Mouse (Mus musculus): ENCODE measurements at regions not wholly inside any gene's neighbourhood (a gene's known extent, or its start where the extent isn't known, plus 50 kb on each side); places are given as distances from the start of the nearest gene placed in this dataset.

GRCm38 (mm10) chr1:190297666-190298327, 127.3 kb upstream of the Prox1 start:
- CTCF ChIA-PET: no interaction called here

- CTCF ChIA-PET: no interaction called here
Observed at GRCm38 (mm10) chr1:190290061-190290460, 119.5 kb upstream of the Prox1 start.

GRCm38 (mm10) chr1:190286481-190287145, 116.1 kb upstream of the Prox1 start:
- CTCF ChIA-PET: no interaction called here

- CTCF ChIA-PET: no interaction called here
Observed at GRCm38 (mm10) chr1:190285636-190286035, 115.1 kb upstream of the Prox1 start.

GRCm38 (mm10) chr1:190285049-190285448, 114.5 kb upstream of the Prox1 start:
- CTCF ChIA-PET: no interaction called here

GRCm38 (mm10) chr1:190284138-190284537, 113.6 kb upstream of the Prox1 start:
- CTCF ChIA-PET: no interaction called here

GRCm38 (mm10) chr1:190280081-190280858, 109.8 kb upstream of the Prox1 start:
- CTCF ChIA-PET: no interaction called here

DNA sequence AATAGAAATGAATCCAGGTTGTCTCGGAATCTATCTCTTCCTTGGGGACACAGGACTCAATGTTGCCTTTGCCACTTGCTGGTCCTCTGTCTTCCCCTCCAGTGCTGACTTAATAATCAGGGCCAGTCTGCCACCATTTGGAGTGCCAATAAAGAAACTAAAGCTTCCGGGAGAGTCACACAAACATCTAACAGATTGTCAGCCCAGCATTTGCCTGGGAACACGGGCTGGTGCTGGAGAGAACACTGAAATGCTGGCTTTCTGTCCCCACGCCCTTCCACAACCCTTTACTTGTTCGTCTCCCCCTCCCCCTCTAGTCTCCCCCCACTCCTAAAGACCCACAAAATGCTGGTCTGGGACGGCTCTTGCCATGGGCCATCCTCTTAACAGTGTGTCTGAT, 104.4 kb upstream of the Prox1 start:
- CTCF ChIA-PET: no interaction called here

DNA sequence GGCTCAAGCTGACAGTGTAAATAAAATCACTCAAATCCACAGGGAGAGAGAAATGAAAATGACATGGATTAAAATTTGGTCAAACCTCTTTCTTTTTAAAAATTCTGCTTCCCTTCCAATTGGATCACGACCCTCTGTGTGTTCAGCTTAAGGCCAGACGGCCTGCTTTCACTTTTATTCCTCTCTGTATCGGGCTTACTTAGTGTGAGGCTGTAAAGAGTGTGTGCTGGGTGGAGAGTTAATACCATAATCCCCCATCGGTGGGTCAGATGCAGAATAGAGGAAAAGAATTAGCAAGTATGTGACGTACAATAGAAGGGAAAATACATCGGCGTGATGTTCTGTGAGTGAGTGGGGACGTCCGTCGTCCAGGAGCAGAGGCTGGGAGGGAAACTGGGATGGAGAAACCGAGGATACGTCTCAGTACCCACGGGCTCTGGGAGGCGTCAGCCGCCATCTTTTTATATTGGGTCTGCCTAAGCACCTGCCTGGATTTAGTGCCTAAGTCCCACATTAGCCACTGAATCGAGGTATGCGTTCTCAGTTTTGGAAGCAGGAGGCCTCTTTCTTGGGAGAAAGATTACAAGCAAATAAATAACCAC, 100.4 kb upstream of the Prox1 start:
- CTCF ChIA-PET: no interaction called here

DNA sequence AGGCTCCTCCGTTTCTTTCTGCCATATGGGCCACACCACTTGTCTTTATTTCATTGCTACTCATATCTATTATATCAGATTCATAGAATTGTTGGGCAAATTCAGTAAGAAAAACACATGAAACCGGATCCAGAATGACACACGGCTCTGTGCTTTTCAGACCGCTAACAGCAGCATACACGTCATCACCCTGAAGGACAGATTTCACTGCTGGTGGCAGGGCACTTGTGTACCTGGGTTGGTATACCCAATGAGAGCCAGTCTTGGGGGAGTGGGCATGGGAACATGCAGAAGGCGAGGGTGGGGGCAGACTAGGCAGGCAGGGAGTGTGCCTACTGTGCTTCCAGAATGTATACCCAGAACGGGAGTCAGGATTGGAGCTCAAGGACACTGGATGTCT, 98.7 kb upstream of the Prox1 start:
- CTCF ChIA-PET: no interaction called here

- CTCF ChIA-PET: no interaction called here
Observed at GRCm38 (mm10) chr1:190265085-190265780, 94.7 kb upstream of the Prox1 start.

- CTCF ChIA-PET: no interaction called here
Observed at GRCm38 (mm10) chr1:190264501-190264900, 94.0 kb upstream of the Prox1 start.

- CTCF ChIA-PET: no interaction called here
Observed at GRCm38 (mm10) chr1:190263620-190264019, 93.1 kb upstream of the Prox1 start.

GRCm38 (mm10) chr1:190259576-190259975, 89.1 kb upstream of the Prox1 start:
- CTCF ChIA-PET: no interaction called here

GRCm38 (mm10) chr1:190250574-190251246, 80.2 kb upstream of the Prox1 start:
- CTCF ChIA-PET: no interaction called here

DNA sequence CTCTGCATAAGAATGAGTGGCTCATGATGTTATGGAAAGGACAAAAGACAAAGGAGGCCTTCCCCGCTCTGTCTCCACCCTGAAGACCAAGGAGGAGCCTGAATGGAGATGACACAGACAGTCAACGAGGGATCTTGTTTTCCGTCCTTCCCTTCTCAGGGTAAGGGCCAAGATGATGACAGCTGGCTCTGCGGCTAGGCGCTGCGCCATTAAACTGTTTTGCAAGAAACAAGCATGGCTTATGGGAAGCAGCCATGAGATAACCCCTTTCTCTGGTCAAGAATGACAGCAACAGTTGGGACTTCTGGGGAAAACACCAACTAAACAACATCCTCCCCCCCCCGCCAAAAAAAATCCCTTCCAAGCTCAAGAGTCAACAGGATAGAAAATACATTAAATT, 72.0 kb upstream of the Prox1 start:
- CTCF ChIA-PET: interaction anchor here (0.6 kb wide), 1 partner anchor 1826 kb away, joined by 3 read pairs; no protein-coding TSS in a partner anchor

- CTCF ChIA-PET: no interaction called here
Observed at GRCm38 (mm10) chr1:190239796-190240195, 69.3 kb upstream of the Prox1 start.

- CTCF ChIA-PET: no interaction called here
Observed at GRCm38 (mm10) chr1:190230866-190231265, 60.4 kb upstream of the Prox1 start.

DNA sequence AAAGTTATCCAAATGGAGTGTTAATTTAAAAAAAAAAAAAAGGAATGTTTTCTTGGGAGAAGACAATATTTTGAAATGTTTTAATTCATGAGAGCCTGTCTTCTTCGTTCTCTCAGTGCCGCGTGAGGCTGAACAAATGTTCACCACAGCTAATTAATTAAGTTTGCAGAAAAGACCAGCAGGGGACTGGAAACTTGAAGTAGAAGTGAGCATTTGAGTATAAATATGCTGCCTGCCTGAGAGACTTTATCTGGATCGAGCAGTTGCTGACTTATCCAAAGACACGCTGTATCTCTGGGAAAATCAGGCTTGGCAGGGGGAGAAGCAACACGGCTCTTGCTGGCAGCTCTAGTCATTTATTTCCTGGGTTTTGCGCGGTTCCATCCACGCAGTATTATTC, 49.9 kb upstream of the Prox1 start:
- CTCF ChIA-PET: no interaction called here
